Mouse (Mus musculus) gastrocnemius, adult 2 months (tissue): ENCODE measurements around the gene Eftud2. TPM values are rescaled to one million over a fixed set of nuclear protein-coding genes. Genes with fewer than 3 reads are reported as not detected.

Experiments used
- DNase-seq: peaks from one replicate; pipeline ENCODE4 v3.0.0; 2022
- H3K27ac ChIP-seq: fragments of 200-600 bp; 2 replicates; pipeline ENCODE4 v1.8.1; 2022; ENCODE audit warnings: mild to moderate bottlenecking
- H3K4me3 ChIP-seq: fragments of 200-600 bp; 2 replicates; pipeline ENCODE4 v1.8.1; 2022; ENCODE audit warnings: mild to moderate bottlenecking, moderate library complexity
- CTCF ChIP-seq: fragments of 200-600 bp; IDR thresholded peaks from 2 replicates; pipeline ENCODE4 v1.8.1; 2022; ENCODE audit warnings: antibody characterized with exemption, mild to moderate bottlenecking, moderate library complexity
- intact Hi-C: fragments of 180-260 bp; cut with DNase I; formaldehyde crosslinking; loops from one replicate; pipeline ENCODE4 v1.15.1; 2025
- total RNA-seq, 2 experiments: library from RNA; stranded (reverse); gene quantifications; 2 replicates each; pipeline ENCODE4 v1.2.3; 2021

Gene Eftud2
- total RNA-seq, 2 experiments from 2014 or later = 25.6 to 29.5 TPM

- peak overlapping the region; percentile 50 for H3K27ac ChIP-seq
- no peak overlapping the region for H3K4me3 ChIP-seq
- TF ChIP-seq CTCF = no peak
- DNase-seq = peak; percentile 85
- intact Hi-C loops = no loop called here
Observed at GRCm38 (mm10) chr11:102859933-102860332, 20.9 kb downstream of the Eftud2 start.

- intact Hi-C loops = no loop called here
- H3K4me3 ChIP-seq = no peak overlapping the region
- peak; percentile 69 for DNase-seq
- peak overlapping the region; percentile 50 for H3K27ac ChIP-seq
- TF ChIP-seq CTCF = no peak
Observed at GRCm38 (mm10) chr11:102858951-102859350, 21.8 kb downstream of the Eftud2 start.

GRCm38 (mm10) chr11:102855941-102856340 is 24.8 kb downstream of the Eftud2 start:
- no peak for TF ChIP-seq CTCF
- H3K4me3 ChIP-seq = no peak overlapping the region
- intact Hi-C loops = no loop called here
- no peak for DNase-seq
- H3K27ac ChIP-seq = no peak overlapping the region

GRCm38 (mm10) chr11:102853760-102854159 is 27.0 kb downstream of the Eftud2 start:
- Histone ChIP-seq H3K27ac (no peak overlapping the region), H3K4me3 (no peak overlapping the region)
- TF ChIP-seq CTCF = peak; percentile 52
- DNase-seq = no peak
- intact Hi-C loops = no loop called here

GRCm38 (mm10) chr11:102851883-102852282 is 28.9 kb downstream of the Eftud2 start:
- TF ChIP-seq CTCF = peak; percentile 78
- Histone ChIP-seq H3K27ac (no peak overlapping the region), H3K4me3 (no peak overlapping the region)
- peak; percentile 86 for DNase-seq
- intact Hi-C loops = loop anchor here (1.0 kb wide), 2 partner anchors 74 to 78 kb away; no protein-coding TSS in a partner anchor

- no peak for TF ChIP-seq CTCF
- no peak overlapping the region for H3K4me3 ChIP-seq
- H3K27ac ChIP-seq = no peak overlapping the region
- no peak for DNase-seq
- intact Hi-C loops = no loop called here
Observed at GRCm38 (mm10) chr11:102845926-102846325, 34.9 kb downstream of the Eftud2 start.

GRCm38 (mm10) chr11:102838616-102839150 is 42.1 kb downstream of the Eftud2 start:
- peak overlapping the region; percentile 40 for H3K4me3 ChIP-seq
- no peak for DNase-seq
- no peak for TF ChIP-seq CTCF
- intact Hi-C loops = no loop called here
- peak overlapping the region; percentile 69 for H3K27ac ChIP-seq

GRCm38 (mm10) chr11:102838126-102838525 is 42.7 kb downstream of the Eftud2 start:
- TF ChIP-seq CTCF = no peak
- Histone ChIP-seq H3K27ac (peak overlapping the region; percentile 72), H3K4me3 (no peak overlapping the region; the same call in 1 of the 2 replicates)
- DNase-seq = peak; percentile 52
- intact Hi-C loops = no loop called here

GRCm38 (mm10) chr11:102837385-102837784 is 43.4 kb downstream of the Eftud2 start:
- DNase-seq = no peak
- intact Hi-C loops = no loop called here
- TF ChIP-seq CTCF = no peak
- peak overlapping the region; percentile 72 for H3K27ac ChIP-seq
- H3K4me3 ChIP-seq = peak overlapping the region; percentile 29

GRCm38 (mm10) chr11:102836146-102836545 is 44.6 kb downstream of the Eftud2 start:
- no peak for DNase-seq
- TF ChIP-seq CTCF = no peak
- Histone ChIP-seq H3K27ac (peak overlapping the region; percentile 72), H3K4me3 (peak overlapping the region; percentile 29)
- intact Hi-C loops = no loop called here

GRCm38 (mm10) chr11:102835549-102835948 is 45.2 kb downstream of the Eftud2 start, which contains the start of gene Higd1b:
Higd1b (plus strand) TSS chr11:102835849.
- intact Hi-C loops = no loop called here
- H3K4me3 ChIP-seq = peak within 1 kb of the TSS; percentile 29
- peak within 1 kb of the TSS; percentile 72 for H3K27ac ChIP-seq
- TF ChIP-seq CTCF = no peak
- DNase-seq = no peak

- no peak overlapping the region for H3K4me3 ChIP-seq
- TF ChIP-seq CTCF = no peak
- peak overlapping the region; percentile 62 for H3K27ac ChIP-seq
- no peak for DNase-seq
- intact Hi-C loops = no loop called here
Observed at GRCm38 (mm10) chr11:102834219-102834618, 46.6 kb downstream of the Eftud2 start.

- intact Hi-C loops = no loop called here
- DNase-seq = no peak
- H3K4me3 ChIP-seq = no peak overlapping the region
- H3K27ac ChIP-seq = peak overlapping the region; percentile 38
- no peak for TF ChIP-seq CTCF
Observed at GRCm38 (mm10) chr11:102832700-102833297, 48.0 kb downstream of the Eftud2 start.

GRCm38 (mm10) chr11:102830276-102830675 is 50.5 kb downstream of the Eftud2 start:
- TF ChIP-seq CTCF = no peak
- intact Hi-C loops = no loop called here
- no peak overlapping the region for H3K4me3 ChIP-seq
- DNase-seq = no peak
- H3K27ac ChIP-seq = no peak overlapping the region
